11 mouse cellular contexts compared by ENCODE assay signal in genomic region chr2:5706618-5707017, GRCm38 (mm10). TPM values are rescaled to one million over a fixed set of nuclear protein-coding genes. Genes with fewer than 3 reads are reported as not detected.
DNase-seq lines count a peak whose midpoint lies in the region; ATAC-seq and TF ChIP-seq lines count a peak whose summit lies in the region.
"Had no signal": no experiment of that assay in that cellular context is flagged by ENCODE, and none has a peak within 500 bp of the region (broad histone marks: within the 10 kb centered on the region; RNA-seq: fewer than 3 reads in every experiment).

No protein-coding gene starts in this region.

- no peaks in the 10 kb centered on the region for H3K36me3 ChIP-seq in intestine, postnatal 0 days (ENCODE audit: control insufficient read depth, insufficient read depth)
- no peaks in the 10 kb centered on the region for H3K36me3 ChIP-seq in intestine, embryonic 15.5 days
- H3K36me3 ChIP-seq: lung, embryonic 15.5 days had no signal

- 0 out of 2 replicates have a peak, but pooled peaks have one; percentile 26 for TF ChIP-seq CTCF in intestine, postnatal 0 days (IDR thresholded peaks at IDR 0.05; ENCODE audit: low read depth)

- H3K9ac ChIP-seq in intestine, postnatal 0 days (ENCODE audit: low read depth, low read length), result no peak overlapping the region
- no peak overlapping the region for H3K9ac ChIP-seq in intestine, embryonic 15.5 days
- H3K9ac ChIP-seq: lung, embryonic 15.5 days had no signal

- peak; percentile 36 to 41 for DNase-seq in B cell, adult 2 months
- peak; percentile 59 for DNase-seq in cerebellum, adult 11-12 months
- peak; percentile 15 to 26 for DNase-seq in natural killer cell, adult 2 months (ENCODE audit: low spot score in 2 of 2)
- no peak for DNase-seq in right cerebral cortex, postnatal 14 days
- no peak for DNase-seq in heart, postnatal 25 days (ENCODE audit: low spot score)
- no peak for DNase-seq in urinary bladder, postnatal 4 days (ENCODE audit: low spot score in 2 of 2)
- DNase-seq: gastrocnemius, postnatal 10 days; heart, postnatal 14 days had no signal

- 0 out of 2 replicates have a peak, but pooled peaks cover 3% of the 10 kb centered on the region for H3K4me1 ChIP-seq in intestine, postnatal 0 days (replicated peaks; ENCODE audit: control insufficient read depth, insufficient read depth, low read length)
- H3K4me1 ChIP-seq in intestine, embryonic 15.5 days (replicated peaks), result peaks cover 9% of the 10 kb centered on the region; the same call in 1 of the 2 replicates

- no peak overlapping the region for H3K4me3 ChIP-seq in intestine, postnatal 0 days (ENCODE audit: low read depth, low read length)
- no peak overlapping the region for H3K4me3 ChIP-seq in intestine, embryonic 15.5 days (replicated peaks)
- H3K4me3 ChIP-seq: lung, embryonic 15.5 days had no signal

- no peaks in the 10 kb centered on the region for H3K27me3 ChIP-seq in intestine, postnatal 0 days (replicated peaks; ENCODE audit: control insufficient read depth, insufficient read depth, low read length)
- H3K27me3 ChIP-seq in intestine, embryonic 15.5 days (replicated peaks), result no peaks in the 10 kb centered on the region

- H3K4me2 ChIP-seq in intestine, postnatal 0 days (replicated peaks; ENCODE audit: low read depth), result no peak overlapping the region
- H3K4me2 ChIP-seq in intestine, embryonic 15.5 days (replicated peaks), result no peak overlapping the region
- H3K4me2 ChIP-seq: lung, embryonic 15.5 days had no signal

- no peaks in the 10 kb centered on the region for H3K9me3 ChIP-seq in intestine, postnatal 0 days (ENCODE audit: control insufficient read depth)
- H3K9me3 ChIP-seq in intestine, embryonic 15.5 days, result no peaks in the 10 kb centered on the region
- H3K9me3 ChIP-seq: lung, embryonic 15.5 days had no signal

- no peak overlapping the region for H3K27ac ChIP-seq in intestine, postnatal 0 days (ENCODE audit: low read depth, low read length)
- H3K27ac ChIP-seq in intestine, embryonic 15.5 days, result no peak overlapping the region
- H3K27ac ChIP-seq: lung, embryonic 15.5 days had no signal

- no peak for ATAC-seq in intestine, postnatal 0 days
- ATAC-seq in intestine, embryonic 15.5 days, result no peak

- intact Hi-C loops in heart, postnatal 25 days (cut with DNase I), result no loop called here

- WGBS in intestine, postnatal 0 days, result 70% methylated on average over 4 of the region's 4 CpGs
- 84% methylated on average over 4 of the region's 4 CpGs for WGBS in intestine, embryonic 15.5 days

RNA-seq across cellular contexts. Expression of gene Camk1d, which starts 7.7 kb away (rescaled TPM):
- 11.3 and 14.0 TPM in 2 replicates for polyA plus RNA-seq in intestine, postnatal 0 days (2015; fragmentation: Nextera tagmentation; extraction: Ambion mirVana)
- 24.7 and 25.2 TPM in 2 replicates for polyA plus RNA-seq in intestine, embryonic 15.5 days (2015; fragmentation: Nextera tagmentation; extraction: Ambion mirVana)
- total RNA-seq in heart, postnatal 25 days (2021), result 1 to 10 TPM; 4.6 to 5.3 TPM

Comparison
In these comparisons a context has a peak if more than half of its experiments do, and no peak if none do; other contexts are left out.
1. DNase-seq: peak in B cell, adult 2 months (2 of 2), cerebellum, adult 11-12 months (single experiment) and natural killer cell, adult 2 months (2 of 2); none in right cerebral cortex, postnatal 14 days (single experiment), heart, postnatal 25 days (single experiment) and urinary bladder, postnatal 4 days (0 of 2).